Mouse (Mus musculus): Measurements from ENCODE around the gene Stfa3. TPM values are rescaled to one million over a fixed set of nuclear protein-coding genes. Genes with fewer than 3 reads are reported as not detected.

Gene Stfa3
- polyA plus RNA-seq, 1 experiment from 2014 or later: 110 TPM

Other genes starting within 250 kb of the Stfa3 start
- 6.5 and 9.9 TPM in 2 replicates for gene Gm5416, start 245.0 kb downstream of the Stfa3 start, polyA plus RNA-seq (2015; fragmentation: Nextera tagmentation; extraction: Ambion mirVana)
- gene 2010005H15Rik, start 233.9 kb downstream of the Stfa3 start, polyA plus RNA-seq (2015; fragmentation: Nextera tagmentation; extraction: Ambion mirVana): 29.6 and 30.0 TPM in 2 replicates
- gene Stfa1, start 178.4 kb downstream of the Stfa3 start, polyA plus RNA-seq (2015; fragmentation: Nextera tagmentation; extraction: Ambion mirVana): 657 and 688 TPM in 2 replicates
- gene BC117090, start 121.1 kb downstream of the Stfa3 start, polyA plus RNA-seq (2015; fragmentation: Nextera tagmentation; extraction: Ambion mirVana): 3.6 and 3.7 TPM in 2 replicates
- gene BC100530, start 87.6 kb downstream of the Stfa3 start, polyA plus RNA-seq (2015; fragmentation: Nextera tagmentation; extraction: Ambion mirVana): 534 and 566 TPM in 2 replicates
- 45.0 and 53.7 TPM in 2 replicates for gene Stfa2, start 46.9 kb downstream of the Stfa3 start, polyA plus RNA-seq (2015; fragmentation: Nextera tagmentation; extraction: Ambion mirVana)
- gene Casr, start 106.7 kb upstream of the Stfa3 start, polyA plus RNA-seq (2015; fragmentation: Nextera tagmentation; extraction: Ambion mirVana): not detected in 2 replicates
- 8.2 and 9.3 TPM in 2 replicates for gene Cd86, start 210.7 kb upstream of the Stfa3 start, polyA plus RNA-seq (2015; fragmentation: Nextera tagmentation; extraction: Ambion mirVana)
- 0.04 and 0.14 TPM in 2 replicates for gene Ildr1, start 238.6 kb upstream of the Stfa3 start, polyA plus RNA-seq (2015; fragmentation: Nextera tagmentation; extraction: Ambion mirVana)